Mouse (Mus musculus): ENCODE measurements around the gene Rph3a.

GRCm38 (mm10) chr5:120968134-120968532 is 41.8 kb downstream of the Rph3a start:
- TF ChIP-seq CTCF (IDR thresholded peaks at IDR 0.05; ENCODE audit: borderline replicate concordance, extremely low read depth, insufficient read depth, insufficient read length), result no peak
- no peak for TF ChIP-seq POLR2A (IDR thresholded peaks at IDR 0.05; ENCODE audit: borderline replicate concordance, extremely low read depth, insufficient read depth, insufficient read length, poor library complexity, severe bottlenecking)

All from brain, embryonic 14.5 days (tissue).